Mouse (Mus musculus) midbrain, embryonic 10.5 days (tissue): Measurements from ENCODE around the gene Hist1h3g. TPM values are rescaled to one million over a fixed set of nuclear protein-coding genes. Genes with fewer than 3 reads are reported as not detected.
A peak's percentile ranks its signal among the peaks of the same experiment; 100 is the strongest.
"Not testable (repeated sequence)": the region's sequence is repeated elsewhere in the genome, so short reads cannot be mapped to it uniquely, and the experiment has no call there.

Experiments
- DNase-seq: peaks from one replicate; pipeline ENCODE4 v3.0.0-alpha.2; 2017; ENCODE audit warnings: low spot score
- H3K27ac ChIP-seq: fragments of 300-500 bp; sonication (generic); replicated peaks from 2 replicates; pipeline ENCODE4 v1.5.1; 2016; ENCODE audit warnings: mild to moderate bottlenecking
- H3K27me3 ChIP-seq: fragments of 300-500 bp; sonication (generic); 2 replicates; pipeline ENCODE4 v1.6.1; 2016; ENCODE audit warnings: low read depth, mild to moderate bottlenecking; ENCODE audit not compliant: poor library complexity, severe bottlenecking
- H3K36me3 ChIP-seq: fragments of 300-500 bp; sonication (generic); 2 replicates; pipeline ENCODE4 v1.6.1; 2016; ENCODE audit warnings: mild to moderate bottlenecking, moderate library complexity
- H3K4me1 ChIP-seq: fragments of 300-500 bp; sonication (generic); 2 replicates; pipeline ENCODE4 v1.6.1; 2016
- H3K4me3 ChIP-seq: fragments of 300-500 bp; sonication (generic); 2 replicates; pipeline ENCODE4 v1.5.1; 2016; ENCODE audit warnings: mild to moderate bottlenecking, moderate library complexity
- H3K9me3 ChIP-seq: fragments of 300-500 bp; sonication (generic); replicated peaks from 2 replicates; pipeline ENCODE4 v1.6.1; 2016; ENCODE audit warnings: mild to moderate bottlenecking
- WGBS: fragments of 180-500 bp; shearing (Covaris S2); methylation state at CpG from one replicate; pipeline ENCODE4 v1.1.7; 2016; 5-methylcytosine and 5-hydroxymethylcytosine counted together
- polyA plus RNA-seq: library from polyadenylated mRNA; unstranded; fragments of >200 nt; fragmentation: Nextera tagmentation; extraction: Ambion mirVana; gene quantifications from 2 replicates; pipeline ENCODE4 v1.2.1, GENCODE M21; 2016

The Hist1h3g gene
- polyA plus RNA-seq, 1 experiment from 2014 or later = 5.5 TPM

- H3K27me3 ChIP-seq, H3K9me3 ChIP-seq, H3K36me3 ChIP-seq, DNase-seq: not testable (repeated sequence)
- Histone ChIP-seq H3K4me3 (peak overlapping the region; percentile 57), H3K4me1 (peaks cover 49% of the 10 kb centered on the region), H3K27ac (peak overlapping the region; percentile 97)
- 10% methylated on average over 20 of the region's 20 CpGs for WGBS
Measured at GRCm38 (mm10) chr13:23573034-23573897, 38.0 kb downstream of the Hist1h3g start.

DNA sequence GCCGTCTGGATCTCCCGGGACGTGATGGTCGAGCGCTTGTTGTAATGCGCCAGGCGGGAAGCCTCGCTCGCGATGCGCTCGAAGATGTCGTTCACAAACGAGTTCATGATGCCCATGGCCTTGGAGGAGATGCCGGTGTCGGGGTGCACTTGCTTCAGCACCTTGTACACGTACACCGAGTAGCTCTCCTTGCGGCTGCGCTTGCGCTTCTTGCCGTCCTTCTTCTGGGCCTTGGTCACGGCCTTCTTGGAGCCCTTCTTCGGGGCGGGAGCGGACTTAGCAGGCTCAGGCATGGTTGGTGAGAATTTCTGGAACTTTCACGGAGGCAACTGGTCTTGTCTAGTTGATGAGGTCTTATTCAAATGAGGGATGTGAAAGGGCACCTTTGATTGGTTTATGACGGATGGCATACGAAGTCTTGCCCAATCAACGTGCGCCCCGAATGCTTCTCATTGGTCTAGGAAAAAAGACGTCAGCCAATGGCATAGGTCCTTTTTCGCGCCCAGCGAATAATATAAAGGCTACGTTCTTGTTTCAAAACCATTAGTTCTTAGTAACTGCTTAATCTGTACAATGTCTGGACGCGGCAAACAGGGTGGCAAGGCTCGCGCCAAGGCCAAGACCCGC, 38.8 kb downstream of the Hist1h3g start, which contains the start of the genes Hist1h2bf and Hist1h2ad:
Gene Hist1h2bf (minus strand): TSS at position 299 of the 627 bp plus-strand sequence.
Gene Hist1h2ad (plus strand): TSS at position 484 of the 627 bp plus-strand sequence.
- DNase-seq = peak; percentile 90
- Histone ChIP-seq H3K27ac (peak within 1 kb of the TSS; percentile 97), H3K4me3 (peak within 1 kb of the TSS; percentile 61), H3K4me1 (peaks cover 49% of the 10 kb centered on the region)
- not testable (repeated sequence) for H3K9me3 ChIP-seq, H3K36me3 ChIP-seq, H3K27me3 ChIP-seq
- 1% methylated on average over 42 of the region's 42 CpGs for WGBS

- WGBS = 0% methylated on average over 8 of the region's 39 CpGs
- Histone ChIP-seq H3K27ac (peak overlapping the region; percentile 97), H3K4me1 (peaks cover 46% of the 10 kb centered on the region), H3K4me3 (peak overlapping the region; percentile 61)
- DNase-seq, H3K27me3 ChIP-seq, H3K36me3 ChIP-seq, H3K9me3 ChIP-seq: not testable (repeated sequence)
Measured at GRCm38 (mm10) chr13:23574546-23575170, 39.4 kb downstream of the Hist1h3g start.

GRCm38 (mm10) chr13:23575271-23575851, 40.1 kb downstream of the Hist1h3g start, which contains the start of gene Hist1h3d:
Hist1h3d (plus strand) TSS chr13:23575763.
- Histone ChIP-seq H3K36me3 (no peaks in the 10 kb centered on the region), H3K27me3 (no peaks in the 10 kb centered on the region), H3K4me1 (peaks cover 39% of the 10 kb centered on the region), H3K9me3 (no peaks in the 10 kb centered on the region), H3K4me3 (peak within 1 kb of the TSS; percentile 61), H3K27ac (peak within 1 kb of the TSS; percentile 92)
- under 1% methylated on average over 18 of the region's 18 CpGs for WGBS
- DNase-seq = peak; percentile 64

- 2% methylated on average over 11 of the region's 40 CpGs for WGBS
- not testable (repeated sequence) for H3K36me3 ChIP-seq, H3K9me3 ChIP-seq, H3K27me3 ChIP-seq
- Histone ChIP-seq H3K27ac (peak overlapping the region; percentile 92), H3K4me3 (peak overlapping the region; percentile 61), H3K4me1 (peaks cover 42% of the 10 kb centered on the region)
- DNase-seq = peak; percentile 36
Measured at GRCm38 (mm10) chr13:23575864-23576313, 40.7 kb downstream of the Hist1h3g start.

- 4% methylated on average over 7 of the region's 7 CpGs for WGBS
- H3K9me3 ChIP-seq = no peaks in the 10 kb centered on the region
- H3K36me3 ChIP-seq = no peaks in the 10 kb centered on the region
- no peaks in the 10 kb centered on the region for H3K27me3 ChIP-seq
- DNase-seq = peak; percentile 44
- H3K27ac ChIP-seq = peak overlapping the region; percentile 92
- H3K4me3 ChIP-seq = peak overlapping the region; percentile 61
- H3K4me1 ChIP-seq = peaks cover 45% of the 10 kb centered on the region
Measured at GRCm38 (mm10) chr13:23576351-23576881, 41.2 kb downstream of the Hist1h3g start.

- H3K9me3 ChIP-seq = no peaks in the 10 kb centered on the region
- WGBS = 53% methylated on average over 6 of the region's 6 CpGs
- DNase-seq = no peak
- no peaks in the 10 kb centered on the region for H3K36me3 ChIP-seq
- peaks cover 47% of the 10 kb centered on the region for H3K4me1 ChIP-seq
- H3K27ac ChIP-seq = peak overlapping the region; percentile 92
- peak overlapping the region; percentile 61 for H3K4me3 ChIP-seq
- no peaks in the 10 kb centered on the region for H3K27me3 ChIP-seq
Measured at GRCm38 (mm10) chr13:23576906-23577639, 41.9 kb downstream of the Hist1h3g start.

DNA sequence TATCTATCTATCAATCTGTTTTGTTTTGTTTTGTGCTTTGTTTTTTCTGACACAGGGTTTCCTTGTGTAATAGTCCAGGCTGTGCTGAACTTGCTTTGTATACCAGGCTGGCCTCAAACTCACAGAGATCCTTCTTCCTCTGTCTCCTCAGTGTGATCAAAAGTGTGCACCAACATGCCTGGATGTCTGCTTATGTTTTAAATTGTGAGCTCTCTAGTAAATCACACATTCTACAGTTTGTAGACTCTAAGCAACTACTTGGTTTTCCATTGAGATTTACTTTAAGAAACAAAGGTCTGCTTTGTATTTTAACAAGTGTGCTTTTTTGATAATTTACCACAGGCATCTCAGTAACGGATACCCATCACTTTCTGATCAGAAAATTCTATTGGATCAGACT, 42.6 kb downstream of the Hist1h3g start:
- Histone ChIP-seq H3K4me3 (no peak overlapping the region), H3K36me3 (no peaks in the 10 kb centered on the region), H3K27ac (peak overlapping the region; percentile 92), H3K4me1 (peaks cover 47% of the 10 kb centered on the region), H3K27me3 (no peaks in the 10 kb centered on the region), H3K9me3 (no peaks in the 10 kb centered on the region)
- DNase-seq = no peak
- WGBS = 98% methylated on average over 1 of the region's 1 CpGs

DNA sequence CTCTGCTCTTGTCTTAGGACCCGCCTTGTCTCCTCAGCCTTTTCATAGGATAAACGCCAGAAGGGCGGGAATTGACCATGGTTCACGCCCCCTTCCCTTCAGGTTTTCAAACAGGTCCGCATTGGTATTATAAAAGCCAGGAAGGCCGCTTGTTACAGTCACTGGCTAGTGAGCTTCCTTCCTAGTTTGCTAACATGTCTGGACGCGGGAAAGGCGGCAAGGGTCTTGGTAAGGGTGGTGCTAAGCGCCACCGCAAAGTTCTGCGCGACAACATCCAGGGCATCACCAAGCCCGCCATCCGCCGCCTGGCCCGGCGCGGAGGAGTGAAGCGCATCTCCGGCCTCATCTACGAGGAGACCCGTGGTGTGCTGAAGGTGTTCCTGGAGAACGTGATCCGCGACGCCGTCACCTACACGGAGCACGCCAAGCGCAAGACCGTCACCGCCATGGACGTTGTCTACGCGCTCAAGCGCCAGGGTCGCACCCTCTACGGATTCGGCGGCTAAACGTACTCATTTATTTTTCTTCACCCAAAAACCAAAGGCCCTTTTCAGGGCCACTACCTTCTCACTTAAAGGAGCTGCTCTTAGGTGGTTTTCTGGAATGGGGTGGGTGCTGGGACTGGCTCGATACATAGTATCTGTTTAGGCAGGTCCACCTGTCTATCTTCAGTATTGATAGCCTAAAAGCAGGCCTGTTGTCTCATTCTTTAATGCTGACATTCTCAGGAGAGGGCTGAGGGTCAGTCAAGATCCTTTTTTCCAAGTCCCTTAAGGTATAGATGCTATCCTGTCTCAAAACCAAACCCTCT, 46.4 kb downstream of the Hist1h3g start, which contains the start of gene Hist1h4d:
Gene Hist1h4d (plus strand): TSS at position 191 of the 811 bp plus-strand sequence.
- Histone ChIP-seq H3K36me3 (no peaks in the 10 kb centered on the region), H3K4me1 (peaks cover 57% of the 10 kb centered on the region), H3K4me3 (peak within 1 kb of the TSS; percentile 63), H3K27ac (peak within 1 kb of the TSS; percentile 94), H3K9me3 (no peaks in the 10 kb centered on the region), H3K27me3 (no peaks in the 10 kb centered on the region)
- under 1% methylated on average over 43 of the region's 43 CpGs for WGBS
- peak; percentile 94 for DNase-seq

DNA sequence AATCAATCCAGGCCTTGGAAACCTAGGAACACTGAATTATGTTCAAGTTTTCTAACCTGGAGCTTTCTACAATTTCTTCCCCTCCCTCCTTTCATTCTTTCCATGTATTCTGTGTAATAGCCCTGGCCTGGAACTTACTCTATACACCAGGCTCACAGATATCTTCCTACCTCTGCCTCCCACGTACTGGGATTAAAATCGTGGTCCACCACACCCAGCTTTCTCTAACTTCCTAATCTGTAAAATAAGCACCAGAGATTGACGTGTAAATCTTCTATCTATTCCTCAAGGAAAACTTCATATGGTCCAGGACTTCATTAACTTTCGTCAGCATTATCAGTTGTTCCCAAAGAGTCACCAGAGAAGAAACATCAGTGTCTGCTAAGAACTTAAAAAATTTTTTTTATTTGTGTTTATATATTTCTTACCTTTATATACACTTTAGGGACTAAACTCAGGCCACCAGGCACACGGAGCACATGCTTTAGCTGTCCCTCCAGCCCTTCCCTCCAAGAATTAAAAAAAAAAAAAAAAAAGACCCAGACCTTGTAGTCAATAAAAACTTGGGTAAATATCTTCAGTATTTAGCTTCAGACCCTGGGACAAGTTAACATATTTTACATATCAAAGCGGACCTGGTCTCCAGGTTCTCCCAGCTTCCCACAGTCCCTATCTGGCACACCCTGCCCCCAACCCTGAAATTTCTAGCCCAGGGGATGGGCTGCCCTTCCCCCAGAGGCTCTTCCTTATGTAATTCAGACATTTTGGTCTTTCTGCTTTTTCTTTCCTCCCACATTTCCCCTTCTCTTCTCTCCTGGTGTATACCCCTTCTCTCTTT, 47.2 kb downstream of the Hist1h3g start:
- Histone ChIP-seq H3K27ac (peak overlapping the region; percentile 94), H3K27me3 (no peaks in the 10 kb centered on the region), H3K4me3 (peak overlapping the region; percentile 63), H3K4me1 (peaks cover 55% of the 10 kb centered on the region), H3K36me3 (no peaks in the 10 kb centered on the region), H3K9me3 (no peaks in the 10 kb centered on the region)
- WGBS = 3% methylated on average over 6 of the region's 6 CpGs
- peak; percentile 52 for DNase-seq
